Mouse (Mus musculus) gonadal fat pad, adult 2 months (tissue): ENCODE data around the gene Bcl2l11. TPM values are rescaled to one million over a fixed set of nuclear protein-coding genes. Genes with fewer than 3 reads are reported as not detected.
"Not testable (repeated sequence)": the region's sequence is repeated elsewhere in the genome, so short reads cannot be mapped to it uniquely, and the experiment has no call there.

Source experiments
- DNase-seq: peaks from one replicate; pipeline ENCODE4 v3.0.0-alpha.2; 2012; ENCODE audit warnings: low read depth
- polyA plus RNA-seq: library from polyadenylated mRNA; depleted of rRNA; stranded (reverse); fragments of >200 nt; gene quantifications from 2 replicates; pipeline ENCODE4 v1.2.3, GENCODE M21; 2012

Gene Bcl2l11
- polyA plus RNA-seq, 1 experiment, result 15.2 TPM

GRCm38 (mm10) chr2:128174604-128175342 is 48.9 kb downstream of the Bcl2l11 start:
- DNase-seq, result no peak

GRCm38 (mm10) chr2:128175625-128176024 is 49.8 kb downstream of the Bcl2l11 start:
- no peak for DNase-seq

GRCm38 (mm10) chr2:128176391-128177044 is 50.7 kb downstream of the Bcl2l11 start:
- DNase-seq, result no peak

GRCm38 (mm10) chr2:128177241-128177661 is 51.4 kb downstream of the Bcl2l11 start:
- DNase-seq, result no peak

GRCm38 (mm10) chr2:128179126-128179807 is 53.4 kb downstream of the Bcl2l11 start:
- no peak for DNase-seq

GRCm38 (mm10) chr2:128179808-128180379 is 54.1 kb downstream of the Bcl2l11 start:
- DNase-seq, result no peak

GRCm38 (mm10) chr2:128182181-128182580 is 56.3 kb downstream of the Bcl2l11 start:
- not testable (repeated sequence) for DNase-seq

GRCm38 (mm10) chr2:128182751-128183150 is 56.9 kb downstream of the Bcl2l11 start:
- DNase-seq, result no peak

- no peak for DNase-seq
Measured at GRCm38 (mm10) chr2:128183762-128184161, 57.9 kb downstream of the Bcl2l11 start.

- DNase-seq, result no peak
Measured at GRCm38 (mm10) chr2:128185942-128186341, 60.1 kb downstream of the Bcl2l11 start.

- no peak for DNase-seq
Measured at GRCm38 (mm10) chr2:128187277-128187676, 61.4 kb downstream of the Bcl2l11 start.

- DNase-seq, result no peak
Measured at GRCm38 (mm10) chr2:128188461-128188860, 62.6 kb downstream of the Bcl2l11 start.

GRCm38 (mm10) chr2:128189691-128190090 is 63.9 kb downstream of the Bcl2l11 start:
- DNase-seq, result no peak

GRCm38 (mm10) chr2:128190196-128190595 is 64.4 kb downstream of the Bcl2l11 start:
- DNase-seq, result no peak

- DNase-seq, result no peak
Measured at GRCm38 (mm10) chr2:128193411-128193810, 67.6 kb downstream of the Bcl2l11 start.

- no peak for DNase-seq
Measured at GRCm38 (mm10) chr2:128197379-128197778, 71.5 kb downstream of the Bcl2l11 start.

GRCm38 (mm10) chr2:128203147-128203546 is 77.3 kb downstream of the Bcl2l11 start:
- no peak for DNase-seq

GRCm38 (mm10) chr2:128203749-128204405 is 78.0 kb downstream of the Bcl2l11 start:
- DNase-seq, result no peak

- no peak for DNase-seq
Measured at GRCm38 (mm10) chr2:128208541-128208940, 82.7 kb downstream of the Bcl2l11 start.

- DNase-seq, result no peak
Measured at GRCm38 (mm10) chr2:128209841-128210329, 84.0 kb downstream of the Bcl2l11 start.

- DNase-seq, result no peak
Measured at GRCm38 (mm10) chr2:128210376-128210775, 84.5 kb downstream of the Bcl2l11 start.
